Mouse (Mus musculus) heart, postnatal 0 days (tissue): ENCODE measurements at regions not wholly inside any gene's neighbourhood (a gene's known extent, or its start where the extent isn't known, plus 50 kb on each side); places are given as distances from the start of the nearest gene placed in this dataset.

Experiments used
- ATAC-seq: fragments of 200-750 bp; cut with Nextera tagmentation; 2 replicates; pipeline ENCODE4 v1.8.0; 2017; ENCODE audit warnings: low read depth, moderate number of reproducible peaks, moderate library complexity; ENCODE audit not compliant: insufficient read depth
- DNase-seq: peaks from one replicate; pipeline ENCODE4 v3.0.0-alpha.2; 2016; ENCODE audit warnings: low spot score
- H3K27ac ChIP-seq: fragments of 300-500 bp; sonication (generic); 2 replicates; pipeline ENCODE4 v1.5.1; 2014; ENCODE audit warnings: low read depth, mild to moderate bottlenecking
- H3K27me3 ChIP-seq: fragments of 300-500 bp; sonication (generic); 2 replicates; pipeline ENCODE4 v1.6.1; 2014; ENCODE audit warnings: low read length, mixed read lengths; ENCODE audit not compliant: control insufficient read depth, insufficient read depth
- H3K36me3 ChIP-seq: fragments of 300-500 bp; sonication (generic); replicated peaks from 2 replicates; pipeline ENCODE4 v1.6.1; 2014; ENCODE audit warnings: low read length, mixed read lengths; ENCODE audit not compliant: control insufficient read depth, insufficient read depth
- H3K4me1 ChIP-seq: fragments of 300-500 bp; sonication (generic); 2 replicates; pipeline ENCODE4 v1.6.1; 2014; ENCODE audit warnings: antibody characterized with exemption; ENCODE audit not compliant: control insufficient read depth, insufficient read depth
- H3K4me2 ChIP-seq: fragments of 300-500 bp; sonication (generic); 2 replicates; pipeline ENCODE4 v1.6.1; 2014; ENCODE audit warnings: low read depth, mild to moderate bottlenecking, low read length, moderate library complexity
- H3K4me3 ChIP-seq: fragments of 300-500 bp; sonication (generic); 2 replicates; pipeline ENCODE4 v1.5.1; 2014; ENCODE audit warnings: low read depth, low read length
- H3K9ac ChIP-seq: fragments of 300-500 bp; sonication (generic); replicated peaks from 2 replicates; pipeline ENCODE4 v1.6.1; 2014; ENCODE audit warnings: low read depth, low read length, mixed read lengths
- H3K9me3 ChIP-seq: fragments of 300-500 bp; sonication (generic); replicated peaks from 2 replicates; pipeline ENCODE4 v1.6.1; 2016; ENCODE audit warnings: low read length; ENCODE audit not compliant: control insufficient read depth
- CTCF ChIP-seq: IDR thresholded peaks from 2 replicates; pipeline ENCODE4 v1.5.1; 2016; ENCODE audit warnings: antibody characterized with exemption, control low read depth, low read depth
- EP300 ChIP-seq: IDR thresholded peaks from 2 replicates; pipeline ENCODE4 v1.6.1; 2016; ENCODE audit warnings: antibody characterized with exemption, low read depth
- WGBS: fragments of 180-500 bp; shearing (Covaris S2); extraction: QIAGEN DNeasy Blood & Tissue Kit; methylation state at CpG from one replicate; pipeline ENCODE4 v1.1.7; 2014; 5-methylcytosine and 5-hydroxymethylcytosine counted together

DNA sequence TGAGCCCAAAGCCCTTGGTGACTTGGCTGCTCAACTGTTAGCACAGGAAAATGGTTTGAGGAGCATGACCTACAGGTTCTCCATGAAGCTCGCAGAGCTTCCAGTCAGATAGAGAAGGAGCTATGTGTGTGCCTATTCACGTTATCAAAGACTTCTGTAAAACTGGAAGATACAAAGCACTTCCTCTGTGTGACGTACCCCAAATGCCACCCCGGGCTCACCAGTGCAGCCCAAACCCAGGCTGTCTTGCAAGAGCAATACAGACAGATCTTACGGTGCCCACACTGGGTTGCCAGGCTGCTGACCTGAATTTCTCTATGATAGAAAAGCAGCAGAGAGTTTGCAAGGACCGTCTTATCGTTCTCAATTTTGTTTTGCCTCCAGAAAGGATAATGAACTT is 78.1 kb upstream of the Foxo1 start:
- Histone ChIP-seq H3K4me3 (no peak overlapping the region), H3K9me3 (no peaks in the 10 kb centered on the region), H3K27me3 (no peaks in the 10 kb centered on the region), H3K9ac (no peak overlapping the region), H3K4me1 (no peaks in the 10 kb centered on the region), H3K36me3 (no peaks in the 10 kb centered on the region), H3K4me2 (no peak overlapping the region), H3K27ac (no peak overlapping the region)
- ATAC-seq (no peak), DNase-seq (no peak)
- TF ChIP-seq EP300 = no peak
- TF ChIP-seq CTCF = no peak
- WGBS = 80% methylated on average over 7 of the region's 7 CpGs

DNA sequence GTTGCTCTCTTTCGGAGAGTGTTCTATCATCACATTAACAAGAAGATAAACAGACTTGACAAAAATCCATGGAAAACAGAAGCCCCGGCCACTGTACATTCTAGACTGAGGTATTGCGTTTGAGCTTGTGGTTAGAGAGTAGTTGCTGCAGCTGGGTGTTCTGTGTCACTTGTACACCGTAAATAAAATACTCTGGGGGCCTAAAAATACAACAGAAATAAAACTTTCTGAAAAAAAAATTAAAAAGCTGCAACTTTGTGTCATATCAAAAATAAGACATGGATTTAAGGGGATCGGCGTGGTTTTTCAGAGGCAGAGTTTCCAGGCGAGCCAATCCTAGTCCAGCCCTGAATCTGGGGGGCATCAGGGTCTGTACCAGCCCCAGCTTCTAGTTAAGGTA is 75.1 kb upstream of the Foxo1 start:
- H3K9ac ChIP-seq = no peak overlapping the region
- H3K27ac ChIP-seq = no peak overlapping the region
- no peaks in the 10 kb centered on the region for H3K27me3 ChIP-seq
- DNase-seq (no peak), ATAC-seq (no peak)
- no peak overlapping the region for H3K4me2 ChIP-seq
- WGBS = 67% methylated on average over 7 of the region's 7 CpGs
- H3K9me3 ChIP-seq = no peaks in the 10 kb centered on the region
- H3K36me3 ChIP-seq = no peaks in the 10 kb centered on the region
- peaks cover 6% of the 10 kb centered on the region for H3K4me1 ChIP-seq
- H3K4me3 ChIP-seq = no peak overlapping the region
- TF ChIP-seq CTCF = no peak
- TF ChIP-seq EP300 = no peak

DNA sequence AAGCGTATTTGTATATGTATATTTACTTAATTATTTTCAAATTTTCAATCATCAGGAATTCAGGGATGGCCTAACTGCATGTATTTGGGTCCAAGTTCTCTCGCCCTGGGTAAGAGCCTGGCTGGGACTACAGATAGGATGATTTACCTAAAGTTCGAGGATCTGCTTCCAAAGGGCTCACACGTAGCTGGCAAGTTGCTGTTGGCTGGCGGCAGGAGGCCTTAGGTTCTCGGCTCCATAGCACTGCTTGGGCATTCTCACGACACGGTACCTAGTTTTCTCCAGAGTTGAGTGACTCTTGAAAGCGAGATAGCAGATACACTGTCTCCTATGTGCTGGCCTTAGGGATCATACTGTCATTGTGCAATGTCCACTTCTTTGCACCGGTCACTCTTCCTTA is 73.9 kb upstream of the Foxo1 start:
- no peaks in the 10 kb centered on the region for H3K27me3 ChIP-seq
- peaks cover 6% of the 10 kb centered on the region for H3K4me1 ChIP-seq
- H3K9me3 ChIP-seq = no peaks in the 10 kb centered on the region
- H3K36me3 ChIP-seq = no peaks in the 10 kb centered on the region
- no peak overlapping the region for H3K4me2 ChIP-seq
- no peak overlapping the region for H3K27ac ChIP-seq
- WGBS = 87% methylated on average over 10 of the region's 10 CpGs
- H3K4me3 ChIP-seq = no peak overlapping the region
- TF ChIP-seq CTCF = no peak
- no peak for TF ChIP-seq EP300
- DNase-seq (no peak), ATAC-seq (no peak)
- no peak overlapping the region for H3K9ac ChIP-seq

DNA sequence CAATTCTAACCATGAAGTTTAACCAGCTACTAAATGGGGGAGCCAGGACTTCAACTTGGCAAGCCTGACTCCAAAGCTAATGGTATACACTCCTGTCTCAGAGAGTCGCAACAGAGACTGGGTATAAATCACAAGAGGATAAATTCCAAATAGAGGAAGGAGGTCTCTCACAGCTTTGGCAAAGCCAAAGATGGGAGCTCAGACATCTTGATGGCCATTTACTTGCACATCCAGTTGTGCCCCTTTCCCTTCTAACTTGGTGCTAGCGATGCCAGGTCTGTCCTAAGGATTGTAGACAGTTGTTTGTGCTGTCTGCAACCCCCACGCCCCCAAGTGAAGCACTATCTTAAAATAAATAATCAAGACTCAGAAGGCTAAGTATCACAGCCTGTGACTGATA is 72.7 kb upstream of the Foxo1 start:
- no peaks in the 10 kb centered on the region for H3K27me3 ChIP-seq
- no peak for ATAC-seq
- no peak for DNase-seq
- H3K4me3 ChIP-seq = no peak overlapping the region
- H3K4me2 ChIP-seq = peak overlapping the region; percentile 76
- peaks cover 6% of the 10 kb centered on the region for H3K4me1 ChIP-seq
- H3K9me3 ChIP-seq = no peaks in the 10 kb centered on the region
- H3K9ac ChIP-seq = no peak overlapping the region
- TF ChIP-seq CTCF (no peak), EP300 (no peak)
- H3K36me3 ChIP-seq = no peaks in the 10 kb centered on the region
- no peak overlapping the region for H3K27ac ChIP-seq
- 65% methylated on average over 3 of the region's 3 CpGs for WGBS

DNA sequence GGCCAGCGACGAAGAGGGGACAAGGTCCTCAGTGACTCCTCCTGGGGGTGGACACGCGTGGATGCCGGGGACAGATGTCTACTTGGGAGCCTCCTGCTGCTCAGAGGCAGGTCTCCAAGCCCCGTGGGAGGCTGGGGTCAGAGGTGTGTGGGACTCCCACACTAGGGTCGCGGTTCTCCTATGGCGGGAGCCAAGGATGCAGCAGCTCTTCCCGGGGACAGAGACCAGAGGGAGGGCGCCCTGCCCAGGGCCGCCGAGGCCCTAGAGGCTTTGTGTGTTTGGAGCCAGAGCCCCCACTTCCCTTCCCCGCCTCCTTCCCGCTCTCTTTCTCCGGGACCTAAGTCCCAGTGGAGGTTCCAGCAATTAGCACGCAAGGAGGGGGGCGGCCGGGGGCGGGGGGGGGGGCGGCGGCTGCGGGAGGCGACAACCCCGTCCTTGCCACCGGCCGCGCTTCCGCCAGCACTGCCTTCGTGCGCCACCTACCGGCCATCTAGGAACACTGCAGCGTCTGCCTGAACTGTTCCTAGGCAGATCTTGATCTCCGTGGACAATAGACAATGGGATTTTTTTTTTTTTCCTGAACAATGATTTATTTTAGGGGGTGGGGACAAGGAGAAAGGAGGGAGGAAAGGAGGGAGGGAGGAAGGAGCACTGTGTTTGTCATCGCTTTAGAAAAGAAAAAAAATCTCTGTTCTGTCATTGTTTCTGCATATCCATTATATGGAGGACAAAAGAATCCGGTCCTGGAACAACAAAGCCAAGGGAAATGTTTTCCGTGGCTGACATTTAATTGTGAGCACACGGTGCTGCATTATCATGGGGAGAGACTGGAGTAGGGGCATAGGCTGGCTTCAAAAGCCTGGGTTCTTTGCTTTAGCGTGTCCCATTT is 71.8 kb upstream of the Foxo1 start:
- TF ChIP-seq CTCF = peak; percentile 87
- TF ChIP-seq EP300 = no peak
- H3K4me3 ChIP-seq = peak overlapping the region; percentile 51
- H3K36me3 ChIP-seq = no peaks in the 10 kb centered on the region
- peak; percentile 80 for ATAC-seq
- H3K27me3 ChIP-seq = no peaks in the 10 kb centered on the region
- H3K27ac ChIP-seq = peak overlapping the region; percentile 53
- peak; percentile 63 for DNase-seq
- peak overlapping the region; percentile 76 for H3K4me2 ChIP-seq
- 6% methylated on average over 31 of the region's 39 CpGs for WGBS
- no peaks in the 10 kb centered on the region for H3K9me3 ChIP-seq
- H3K4me1 ChIP-seq = peaks cover 6% of the 10 kb centered on the region
- H3K9ac ChIP-seq = peak overlapping the region; percentile 54

DNA sequence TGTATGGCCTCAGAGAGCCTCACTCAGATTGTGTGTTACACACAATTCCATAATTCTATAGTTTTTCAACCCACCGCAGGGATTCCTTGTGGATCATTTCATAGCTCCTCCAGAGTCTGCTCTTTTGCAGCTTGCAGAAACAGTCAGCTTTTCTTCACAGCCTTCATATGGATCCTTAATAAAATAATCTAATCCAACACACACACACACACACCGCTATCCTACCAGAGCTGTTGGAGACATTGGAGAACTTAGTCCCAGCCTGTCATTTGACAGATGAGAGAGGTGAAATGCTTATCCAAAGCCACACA is 71.2 kb upstream of the Foxo1 start:
- Histone ChIP-seq H3K27ac (peak overlapping the region; percentile 53), H3K9ac (no peak overlapping the region), H3K4me1 (peaks cover 6% of the 10 kb centered on the region), H3K4me3 (no peak overlapping the region), H3K27me3 (no peaks in the 10 kb centered on the region), H3K4me2 (peak overlapping the region; percentile 76), H3K36me3 (no peaks in the 10 kb centered on the region), H3K9me3 (no peaks in the 10 kb centered on the region)
- DNase-seq (no peak), ATAC-seq (no peak)
- TF ChIP-seq CTCF (no peak), EP300 (no peak)
- WGBS = 60% methylated on average over 2 of the region's 2 CpGs
